Mouse (Mus musculus) thymus, postnatal 25 days (tissue): ENCODE results near the gene Trim31.
"Not testable (repeated sequence)": the region's sequence is repeated elsewhere in the genome, so short reads cannot be mapped to it uniquely, and the experiment has no call there.

ENCODE experiments used
- DNase-seq: peaks from one replicate; pipeline ENCODE4 v3.0.0; 2022

Gene Trim31

DNA sequence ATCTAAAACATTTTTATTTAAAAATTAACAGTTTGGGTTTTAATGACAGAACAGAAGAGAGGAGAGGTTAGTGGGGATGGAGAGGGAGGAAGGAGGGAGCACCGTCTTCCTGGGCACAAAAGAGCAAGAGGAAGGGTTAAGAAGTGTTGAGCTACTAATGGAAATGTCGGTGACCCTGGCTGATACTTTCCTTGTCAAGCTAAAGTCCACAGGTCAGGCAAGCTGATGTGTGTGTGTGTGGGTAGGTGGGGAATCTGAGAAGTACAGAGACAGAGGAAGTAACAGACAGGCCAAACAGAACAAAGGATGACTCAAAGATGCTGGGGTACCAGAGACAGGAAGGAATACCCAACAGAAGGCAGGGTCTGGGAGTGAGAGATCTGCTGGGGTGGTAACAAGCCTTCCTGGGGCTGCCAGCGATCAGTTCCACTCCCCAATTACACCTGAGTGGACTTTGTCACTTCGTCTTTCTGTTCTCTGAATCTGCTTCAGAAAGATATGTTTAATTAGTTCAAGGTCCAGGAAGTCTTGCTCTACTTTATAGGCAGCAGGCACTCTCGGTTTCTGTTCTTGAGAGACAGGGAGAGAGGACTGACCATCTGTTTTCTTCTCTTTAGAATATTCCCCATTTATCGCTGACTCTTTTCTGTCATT lies at the start of gene Trim31:
Trim31 (plus strand) TSS at position 567 of the 654 bp plus-strand sequence.
- DNase-seq = no peak

- DNase-seq = no peak
Measured at GRCm38 (mm10) chr17:36848911-36849310, 49.0 kb upstream of the Trim31 start.

DNA sequence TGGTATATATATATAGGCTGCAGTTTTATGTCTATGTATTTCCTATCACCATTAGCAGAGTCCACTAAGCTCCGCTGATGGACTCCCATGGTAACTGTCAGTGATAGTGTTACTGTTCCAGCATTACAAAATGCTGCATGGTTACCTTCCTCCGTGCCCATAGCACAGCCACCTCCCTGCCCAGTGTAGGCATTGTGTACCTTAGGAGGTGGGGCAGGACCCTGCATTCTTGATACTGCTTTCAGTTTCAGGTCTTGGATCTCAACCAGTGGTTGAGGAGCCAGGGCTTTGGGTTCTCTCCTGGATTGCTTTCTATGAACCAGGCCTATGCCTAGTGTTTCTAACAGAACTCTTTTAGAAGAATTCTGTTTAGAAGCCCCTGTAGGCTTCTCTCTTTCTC lies 47.9 kb upstream of the Trim31 start:
- DNase-seq = no peak

DNA sequence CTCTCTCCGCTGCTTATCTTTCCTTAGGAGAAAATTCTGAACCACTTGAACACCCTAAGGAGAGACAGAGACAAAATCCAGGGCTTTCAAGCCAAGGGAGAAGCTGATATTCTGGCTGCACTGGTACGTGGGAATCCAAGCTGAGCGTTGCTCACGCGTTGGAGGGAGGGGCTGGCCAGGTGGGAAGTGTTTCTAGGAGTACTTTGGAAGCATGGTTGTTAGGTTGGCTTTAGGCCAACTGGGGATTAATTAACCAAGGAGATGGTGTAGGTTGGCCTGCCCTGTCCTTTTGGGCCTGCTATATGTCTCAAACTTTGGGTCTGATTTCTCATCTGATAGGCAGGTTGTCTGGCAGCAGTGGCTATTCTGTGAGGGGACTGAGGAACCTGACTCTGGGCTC lies 46.7 kb upstream of the Trim31 start:
- DNase-seq = no peak

DNA sequence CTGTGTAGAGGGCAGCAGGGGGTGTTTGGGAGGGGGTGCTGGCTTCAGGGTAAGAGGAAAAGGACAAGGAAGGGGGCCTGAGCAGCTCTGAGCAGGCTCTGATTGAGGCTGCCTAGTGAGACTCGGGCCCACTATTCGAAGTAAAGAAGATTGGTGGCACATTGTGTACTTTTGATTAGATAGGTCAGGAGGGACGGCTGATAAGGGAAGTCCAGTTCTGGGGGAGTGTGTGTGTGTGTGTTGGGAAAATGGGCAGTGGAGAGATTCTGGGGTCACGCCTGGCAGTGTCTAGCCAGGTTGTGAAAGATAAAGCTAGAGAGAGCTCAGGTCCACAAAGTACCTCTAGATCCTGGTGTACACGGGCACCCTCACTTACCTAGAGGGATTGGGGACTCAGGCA lies 46.3 kb upstream of the Trim31 start:
- no peak for DNase-seq

DNA sequence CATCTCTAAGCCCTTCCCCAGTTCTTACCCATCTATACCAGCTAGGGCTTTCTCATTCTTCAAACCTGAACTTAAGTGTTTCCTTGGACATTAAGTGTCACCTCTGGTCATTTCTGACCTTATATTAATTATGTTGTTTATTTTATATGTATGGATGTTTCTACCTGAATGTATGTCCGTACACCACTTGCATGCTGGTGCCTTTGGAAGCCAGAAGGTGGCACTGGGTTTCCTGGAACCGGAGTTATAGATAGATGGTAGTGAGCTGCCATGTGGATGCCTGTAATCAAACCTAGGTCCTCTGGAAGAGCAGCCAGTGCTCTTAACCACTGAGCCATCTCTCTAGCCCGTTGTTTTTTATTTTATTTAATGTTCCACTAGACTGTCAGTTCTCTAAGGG lies 42.4 kb upstream of the Trim31 start:
- DNase-seq = no peak

DNA sequence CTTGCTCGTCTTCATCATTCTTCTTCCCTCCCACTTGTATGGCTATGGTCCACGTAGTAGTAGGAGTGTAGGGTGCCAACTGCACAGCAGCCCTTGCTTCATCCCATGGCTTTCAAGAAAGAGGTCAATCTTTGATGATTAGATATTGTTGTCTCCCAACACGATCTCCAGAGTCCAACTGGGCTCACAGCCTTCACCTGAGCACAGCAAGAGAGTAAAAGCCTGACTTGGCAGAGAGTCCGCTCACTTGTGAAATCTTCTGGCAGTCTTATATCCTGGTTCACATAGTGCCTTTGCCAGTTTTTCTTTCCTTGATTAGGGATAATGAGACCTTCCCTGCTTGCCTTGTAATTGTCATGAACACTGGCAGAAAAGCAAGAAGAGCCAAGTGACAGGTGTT lies 41.7 kb upstream of the Trim31 start:
- no peak for DNase-seq

GRCm38 (mm10) chr17:36858181-36858580 lies 39.7 kb upstream of the Trim31 start:
- DNase-seq = no peak

DNA sequence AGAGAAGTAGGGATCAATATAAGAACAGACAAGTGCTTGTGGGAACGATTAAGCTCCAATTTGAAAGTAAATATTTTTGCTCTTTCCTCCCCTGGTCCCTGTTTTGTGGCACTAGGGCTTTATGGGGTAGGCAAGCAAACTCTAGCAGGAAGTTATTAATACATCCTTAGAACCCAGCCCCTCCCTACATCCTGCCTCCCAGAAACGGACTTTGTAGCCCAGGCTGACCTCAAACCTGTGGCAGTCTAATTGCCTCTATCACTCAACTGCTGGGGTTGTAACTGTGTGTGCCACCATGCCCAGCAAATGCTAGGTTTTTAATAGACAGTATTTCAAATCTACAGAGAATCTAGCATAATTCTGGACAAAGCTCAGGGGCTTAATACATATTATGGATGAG lies 36.2 kb upstream of the Trim31 start:
- no peak for DNase-seq

DNA sequence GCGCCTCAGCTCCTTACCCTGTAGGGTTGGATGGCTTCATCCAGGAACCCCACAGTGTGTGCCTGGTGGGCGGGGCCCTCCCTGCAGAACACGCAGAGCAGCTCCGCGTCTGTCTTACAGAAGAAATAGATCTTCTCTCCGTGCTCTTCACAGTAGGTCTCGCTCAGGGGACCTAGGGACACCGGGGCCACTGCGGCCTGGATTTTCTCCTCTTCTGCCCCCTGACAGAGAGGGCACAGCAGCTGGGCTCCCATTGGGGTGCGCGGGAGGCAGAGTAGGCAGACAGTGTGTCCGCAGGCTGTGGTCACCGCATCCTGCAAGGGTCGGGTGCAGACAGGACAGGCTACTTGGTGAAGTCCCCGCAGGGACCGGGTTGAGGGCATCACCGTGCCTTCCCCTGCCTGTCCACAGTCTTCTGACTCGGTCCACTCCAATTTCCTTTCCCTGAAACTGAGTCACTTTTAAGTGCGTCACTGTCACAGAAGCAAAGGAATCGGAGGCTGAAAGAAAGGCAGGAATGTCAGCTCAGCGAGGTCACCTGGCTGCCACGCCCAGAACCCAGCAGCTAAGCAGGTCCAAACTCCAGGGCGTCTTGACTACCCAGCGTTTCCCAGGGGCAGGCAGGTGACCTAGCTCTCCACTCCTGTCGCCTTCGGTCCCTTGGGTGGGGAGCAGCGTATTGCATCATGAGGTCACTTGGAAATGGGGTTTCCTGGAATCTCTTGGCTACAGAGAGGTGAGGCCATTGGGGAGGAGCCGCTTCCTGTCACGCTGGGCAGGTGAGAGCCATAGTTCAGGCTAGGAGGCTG lies 31.0 kb upstream of the Trim31 start, which contains the start of gene Trim15:
Trim15 (minus strand) TSS at position 492 of the 809 bp plus-strand sequence.
- DNase-seq = no peak

DNA sequence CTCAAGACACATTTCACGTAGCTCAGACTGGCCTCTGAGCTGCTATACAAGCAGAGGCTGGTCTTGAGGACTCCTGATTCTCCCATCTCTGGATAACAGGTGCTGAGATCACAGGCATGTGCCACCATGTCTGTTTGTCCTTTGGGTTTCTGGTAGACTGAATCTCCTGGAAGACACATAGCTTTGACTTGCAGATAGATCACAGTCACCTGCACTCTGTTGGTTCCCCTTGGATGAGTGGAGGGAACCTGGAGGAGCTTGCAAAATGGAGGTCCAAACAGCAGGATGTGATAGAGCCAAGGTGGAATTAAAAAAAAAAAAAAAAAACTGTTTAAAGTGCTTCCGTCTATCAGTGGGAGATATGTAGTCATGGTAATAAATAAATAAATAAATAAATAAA lies 29.1 kb upstream of the Trim31 start:
- DNase-seq = no peak

DNA sequence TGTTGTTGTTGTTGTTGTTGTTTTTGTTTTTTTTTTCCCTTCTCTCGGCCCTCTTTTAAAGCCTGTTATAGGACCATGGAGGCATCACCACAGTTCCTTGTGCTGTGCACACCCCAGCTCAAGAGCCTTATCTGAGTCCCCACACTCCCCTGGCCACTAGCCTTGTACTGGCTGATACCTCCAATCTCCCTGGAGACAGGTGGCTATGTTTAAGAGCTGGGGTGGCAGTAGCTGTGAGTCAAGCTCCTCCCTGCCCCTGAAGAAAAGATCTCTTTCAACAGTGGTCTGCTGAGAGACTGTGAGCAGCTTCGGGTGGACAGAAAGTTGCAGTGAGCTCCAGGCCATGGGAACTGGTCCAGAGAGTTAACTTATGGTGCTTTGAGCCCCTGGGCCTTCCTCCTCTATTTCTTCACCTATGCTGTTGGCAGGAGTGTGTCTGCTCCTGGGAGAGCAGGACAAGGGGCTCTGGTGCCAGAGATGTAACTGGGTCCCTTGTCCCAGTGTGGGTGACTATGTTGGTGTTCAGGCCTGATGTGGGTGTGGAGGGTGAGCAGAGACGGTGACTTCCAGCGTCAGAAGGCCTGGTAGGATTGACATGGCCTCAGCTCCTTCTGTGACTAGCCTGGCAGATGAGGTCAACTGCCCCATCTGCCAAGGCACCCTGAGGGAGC lies 28.5 kb upstream of the Trim31 start, which contains the start of gene Trim10:
Trim10 (plus strand) TSS at position 291 of the 671 bp plus-strand sequence.
- DNase-seq = no peak

GRCm38 (mm10) chr17:36869955-36870810 lies 27.7 kb upstream of the Trim31 start:
- DNase-seq = no peak

DNA sequence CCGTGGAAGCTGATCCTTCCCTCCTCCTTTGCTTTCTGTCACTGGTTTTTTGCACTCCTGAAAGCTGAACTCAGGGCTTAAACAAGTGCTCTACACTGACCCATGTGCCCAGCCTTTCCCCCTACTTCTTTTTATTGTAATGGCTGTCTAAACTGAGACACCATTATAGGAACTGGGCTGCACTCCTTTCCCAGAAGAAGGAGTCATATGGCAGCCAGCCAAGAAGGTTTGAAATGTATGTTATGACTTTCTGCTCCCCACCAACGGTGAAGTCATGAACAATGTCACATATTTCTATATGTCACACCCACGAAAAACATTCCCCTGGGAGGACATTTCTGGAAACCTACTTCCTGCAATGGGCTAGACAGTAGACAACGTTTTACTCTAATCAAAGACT lies 23.3 kb upstream of the Trim31 start:
- no peak for DNase-seq

DNA sequence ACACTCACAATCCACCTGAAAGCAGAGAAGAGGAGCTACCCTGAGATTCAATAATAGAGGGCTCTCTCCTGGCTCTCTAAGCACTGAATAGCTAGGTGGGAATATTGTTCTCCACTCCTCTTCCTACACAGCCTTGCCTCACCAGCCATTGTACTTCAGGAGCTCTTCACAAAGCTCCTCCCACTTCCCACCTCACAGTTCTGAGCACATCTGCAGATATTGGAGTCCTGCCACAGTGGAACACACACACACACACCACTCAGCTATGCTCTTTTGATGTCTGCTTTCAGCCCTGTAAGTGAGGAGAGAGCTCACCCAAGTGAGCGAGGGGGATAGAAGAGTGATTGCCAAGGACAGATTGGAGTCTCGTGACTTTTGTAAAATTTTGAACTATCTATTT lies 14.6 kb upstream of the Trim31 start:
- no peak for DNase-seq

- DNase-seq = no peak
Measured at GRCm38 (mm10) chr17:36885132-36885790, 12.7 kb upstream of the Trim31 start.

- DNase-seq = no peak
Measured at GRCm38 (mm10) chr17:36890073-36890903, 7.6 kb upstream of the Trim31 start, which contains the start of gene Trim40. Gene Trim40, minus strand, starts transcription at chr17:36890123.

GRCm38 (mm10) chr17:36891496-36891895 lies 6.4 kb upstream of the Trim31 start:
- not testable (repeated sequence) for DNase-seq

- DNase-seq = peak; percentile 31
Measured at GRCm38 (mm10) chr17:36892362-36892761, 5.6 kb upstream of the Trim31 start.

- no peak for DNase-seq
Measured at GRCm38 (mm10) chr17:36893387-36893786, 4.5 kb upstream of the Trim31 start.

DNA sequence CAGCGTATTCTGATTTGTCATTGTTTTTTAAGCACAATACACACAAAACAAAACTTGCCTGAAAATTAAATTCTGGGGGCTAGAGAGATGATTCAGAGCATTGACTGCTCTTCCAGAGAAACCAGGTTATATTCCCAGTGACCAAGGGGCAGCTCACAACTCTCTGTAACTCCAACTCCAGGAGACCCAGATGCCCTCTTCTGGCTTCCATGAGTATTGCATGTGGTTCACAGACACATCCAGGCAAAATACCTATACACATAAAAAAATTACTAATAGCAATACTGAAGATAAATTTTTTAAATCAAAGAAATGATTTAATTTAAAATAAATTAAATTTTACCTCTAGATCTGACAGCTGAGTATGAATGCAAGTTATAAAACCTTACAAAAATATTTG lies 1.3 kb upstream of the Trim31 start:
- DNase-seq = peak; percentile 10
